Mouse (Mus musculus) adipose tissue, adult 10 weeks (tissue): ENCODE measurements around the gene Cyp2j7. TPM values are rescaled to one million over a fixed set of nuclear protein-coding genes. Genes with fewer than 3 reads are reported as not detected.

ENCODE experiments used
- polyA plus RNA-seq: library from polyadenylated mRNA; stranded (reverse); fragments of 350-450 nt; fragmentation: Illumina TruSeq; extraction: RNeasy Lipid Tissue Mini Kit (QIAGEN cat#74804); gene quantifications from one replicate; pipeline ENCODE4 v1.2.3, GENCODE M21; 2014; ENCODE audit warnings: low read depth, low replicate concordance

The Cyp2j7 gene
- polyA plus RNA-seq, result not detected

DNA sequence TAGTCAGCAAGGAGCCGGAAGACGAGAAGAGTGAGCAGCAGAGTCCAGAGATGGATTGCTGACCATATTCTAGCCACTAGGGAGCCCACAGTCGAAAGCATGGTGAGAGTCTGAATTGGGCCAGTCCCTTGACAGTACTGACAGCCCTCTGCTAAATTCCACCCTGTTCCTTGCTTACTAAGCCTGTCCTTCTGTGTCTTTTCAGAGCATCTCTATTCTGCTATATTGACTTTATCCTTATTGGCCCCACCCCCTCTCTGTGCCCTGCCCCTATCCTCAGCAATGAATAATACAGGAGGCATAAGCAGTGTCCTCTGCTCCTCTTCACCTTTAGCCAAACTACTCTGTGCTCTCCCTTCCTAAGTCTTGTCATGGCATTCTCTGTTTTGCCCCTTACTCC, at the start of gene Cyp2j7:
Gene Cyp2j7, minus strand, starts transcription at position 101 of the 400 bp plus-strand sequence.

Other genes with a start within 250 kb of the Cyp2j7 start
- 14.0 TPM for gene Cyp2j13, start 159.1 kb downstream of the Cyp2j7 start, polyA plus RNA-seq
- gene Cyp2j12, start 95.5 kb downstream of the Cyp2j7 start, polyA plus RNA-seq, result not detected
- gene Cyp2j11, start 112.0 kb upstream of the Cyp2j7 start, polyA plus RNA-seq, result 1.8 TPM